Mouse (Mus musculus) left cerebral cortex, postnatal 36 days (tissue): ENCODE data around the gene Gm42688. TPM values are rescaled to one million over a fixed set of nuclear protein-coding genes. Genes with fewer than 3 reads are reported as not detected.

ENCODE experiments used
- DNase-seq, 2 experiments: peaks; one replicate each; pipeline ENCODE4 v3.0.0; 2021 to 2022; ENCODE audit warnings: low spot score in 2 of 2, mixed read lengths in 1 of 2
- intact Hi-C: fragments of 180-260 bp; cut with DNase I; formaldehyde crosslinking; loops from one replicate; pipeline ENCODE4 v1.15.1; 2025
- total RNA-seq, 2 experiments: library from RNA; stranded (reverse); gene quantifications; 2 replicates each; pipeline ENCODE4 v1.2.3; 2021

Gene Gm42688
- 1 to 10 TPM; 5.3 to 5.9 TPM for total RNA-seq

- DNase-seq, result peak; percentile 88
Measured at GRCm38 (mm10) chr6:83101316-83101687, at the start of gene Gm42688, which contains the start of gene Ccdc142. Gene Gm42688 (plus strand): TSS chr6:83101617. Gene Ccdc142 (plus strand): TSS chr6:83101601.

DNA sequence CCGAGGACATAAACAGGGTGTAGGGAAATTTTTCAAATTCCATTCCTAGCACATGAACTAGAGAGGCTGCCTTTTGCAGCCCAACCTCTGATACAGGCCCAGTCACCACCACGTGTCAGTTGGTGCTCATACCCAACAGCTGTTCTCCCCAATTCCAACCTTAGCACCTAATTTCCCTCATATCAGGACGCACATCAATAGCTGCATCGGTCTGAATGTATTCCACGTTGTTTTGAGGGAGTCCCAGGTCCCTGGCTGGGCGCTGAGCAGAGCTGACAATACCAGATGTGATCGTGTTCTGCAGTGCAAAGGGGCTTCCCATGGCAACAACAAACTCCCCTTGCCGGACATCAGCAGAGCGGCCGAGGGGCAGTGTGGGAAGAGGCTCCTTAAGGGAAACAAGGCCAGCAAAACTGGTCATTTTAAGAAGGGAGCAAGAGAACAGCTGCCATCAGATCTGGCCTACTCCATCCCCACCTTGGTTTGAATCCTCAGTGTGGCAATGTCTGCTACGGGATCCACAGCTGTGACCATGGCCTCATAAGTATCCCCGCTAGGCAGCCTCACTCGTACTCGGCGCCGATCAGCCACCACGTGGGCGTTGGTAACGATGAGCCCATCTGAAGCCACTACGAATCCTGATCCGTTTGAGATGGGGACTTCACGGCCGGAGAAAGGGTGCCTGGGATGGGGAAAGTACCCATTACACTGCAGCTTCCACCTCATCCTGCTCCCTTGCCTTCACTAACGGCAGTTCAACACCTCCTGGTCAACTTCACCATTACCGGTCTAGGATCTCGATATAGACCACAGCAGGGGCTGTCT is 48.1 kb upstream of the Gm42688 start:
- DNase-seq, result peak; percentile 22 to 37
- intact Hi-C loops, result loop anchor here (2.0 kb wide), 1 partner anchor 19 kb away; the partner anchor contains the start of gene Loxl3

More at GRCm38 (mm10) chr6:83101316-83101687, at the start of gene Gm42688, which contains the start of gene Ccdc142:
- intact Hi-C loops, result loop anchor here (1.0 to 2.0 kb wide), 3 partner anchors 23 to 105 kb away; partner anchors contain the start of genes Aup1 and Htra2

- DNase-seq, result peak; percentile 98 to 99
- intact Hi-C loops, result loop anchor here (1.0 to 2.0 kb wide), 3 partner anchors 24 to 58 kb away; partner anchors contain the start of genes Ccdc142 and Gm42688
Measured at GRCm38 (mm10) chr6:83054074-83054851, 47.2 kb upstream of the Gm42688 start, which contains the start of gene Aup1. Gene Aup1 (plus strand): TSS chr6:83054521.

- DNase-seq, result peak in 1 of 2 experiments; percentile 32
- intact Hi-C loops, result loop anchor here (1.0 to 2.0 kb wide), 3 partner anchors 23 to 59 kb away; partner anchors contain the start of genes Ccdc142 and Gm42688
Measured at GRCm38 (mm10) chr6:83054871-83055431, 46.5 kb upstream of the Gm42688 start, which contains the start of gene Htra2. Gene Htra2 (minus strand): TSS chr6:83055273.

DNA sequence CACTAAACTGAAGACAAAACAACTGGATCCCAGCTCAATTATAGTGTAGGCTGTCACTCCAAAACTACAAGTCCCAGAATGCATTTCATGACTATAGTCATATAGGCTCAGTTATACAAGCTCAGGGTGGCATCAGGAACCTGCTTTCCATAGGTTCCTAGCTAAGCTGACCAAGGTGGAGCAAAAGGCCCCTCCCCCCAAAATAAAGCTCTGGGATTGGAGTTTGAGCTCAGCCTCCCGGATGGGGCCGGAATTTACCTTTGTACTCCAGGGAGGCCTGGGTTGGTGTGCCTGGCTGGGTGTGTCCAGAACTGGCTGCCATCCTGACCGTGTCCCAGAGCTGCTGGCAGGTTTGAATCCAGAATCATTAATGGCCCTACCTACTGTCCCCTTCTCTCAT is 43.6 kb upstream of the Gm42688 start, which contains the start of gene Dqx1:
TSS of gene Dqx1 (plus strand) at position 55 of the 400 bp plus-strand sequence.
- no peak for DNase-seq
- intact Hi-C loops, result no loop called here

DNA sequence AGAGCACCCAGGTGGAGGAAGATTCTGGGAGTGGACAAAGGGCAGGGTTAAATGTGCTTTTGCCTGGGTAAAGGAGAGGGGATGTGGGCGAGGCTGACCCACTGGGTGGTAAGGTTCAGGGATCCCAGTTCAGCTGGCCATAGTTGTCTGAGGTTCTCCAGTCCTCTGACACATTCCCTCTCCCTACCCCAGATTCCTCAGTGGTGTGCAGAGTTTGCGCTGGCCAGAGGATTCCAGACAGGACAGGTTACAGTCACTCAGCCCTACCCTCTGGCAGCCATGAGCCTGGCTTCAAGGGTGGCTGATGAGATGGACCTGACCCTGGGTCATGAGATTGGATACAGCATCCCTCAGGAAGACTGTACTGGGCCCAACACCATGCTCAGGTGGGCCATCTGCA is 42.7 kb upstream of the Gm42688 start:
- intact Hi-C loops, result no loop called here

DNA sequence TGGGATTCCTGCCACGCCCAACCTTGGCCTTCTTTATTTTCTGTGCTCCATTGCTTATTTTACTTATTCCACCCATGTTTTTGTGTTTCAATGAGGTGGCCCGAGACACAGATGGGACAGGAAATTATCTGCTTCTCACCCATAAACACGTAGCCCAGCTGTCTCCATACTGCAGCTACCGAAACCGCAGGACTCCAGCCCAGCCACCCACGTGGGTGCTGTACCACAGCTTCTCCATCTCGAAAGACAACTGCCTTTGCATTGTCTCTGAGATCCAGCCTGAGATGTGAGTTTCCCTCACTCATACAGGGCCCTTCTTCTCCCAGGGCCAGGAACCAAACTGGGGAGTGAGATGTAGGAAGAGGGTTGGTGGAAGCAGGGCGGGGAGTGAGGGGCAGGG is 35.4 kb upstream of the Gm42688 start:
- intact Hi-C loops, result no loop called here
- DNase-seq, result no peak

More for the DNA sequence above, 42.7 kb upstream of the Gm42688 start:
- no peak for DNase-seq

DNA sequence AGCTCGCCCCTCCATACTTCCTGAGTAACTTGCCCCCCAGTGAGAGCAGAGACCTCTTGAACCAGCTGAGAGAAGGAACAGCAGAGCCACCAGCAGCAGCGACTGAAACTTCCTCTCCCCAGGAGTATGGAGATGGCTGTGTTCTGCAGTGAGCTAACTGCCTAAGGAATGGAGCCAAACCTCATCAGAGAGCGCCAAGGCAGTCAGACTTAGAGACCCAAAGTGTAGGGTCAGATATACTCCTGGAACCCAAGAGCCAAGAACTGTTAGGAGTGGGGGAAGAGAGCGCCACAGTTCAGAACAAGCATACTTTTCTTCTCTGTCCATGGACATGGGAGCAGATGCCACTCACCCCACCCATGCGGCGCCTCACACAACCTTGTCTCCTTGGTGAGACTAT is 35.0 kb upstream of the Gm42688 start:
- intact Hi-C loops, result no loop called here
- no peak for DNase-seq

- no peak for DNase-seq
- intact Hi-C loops, result no loop called here
Measured at GRCm38 (mm10) chr6:83068221-83068620, 33.2 kb upstream of the Gm42688 start.

DNA sequence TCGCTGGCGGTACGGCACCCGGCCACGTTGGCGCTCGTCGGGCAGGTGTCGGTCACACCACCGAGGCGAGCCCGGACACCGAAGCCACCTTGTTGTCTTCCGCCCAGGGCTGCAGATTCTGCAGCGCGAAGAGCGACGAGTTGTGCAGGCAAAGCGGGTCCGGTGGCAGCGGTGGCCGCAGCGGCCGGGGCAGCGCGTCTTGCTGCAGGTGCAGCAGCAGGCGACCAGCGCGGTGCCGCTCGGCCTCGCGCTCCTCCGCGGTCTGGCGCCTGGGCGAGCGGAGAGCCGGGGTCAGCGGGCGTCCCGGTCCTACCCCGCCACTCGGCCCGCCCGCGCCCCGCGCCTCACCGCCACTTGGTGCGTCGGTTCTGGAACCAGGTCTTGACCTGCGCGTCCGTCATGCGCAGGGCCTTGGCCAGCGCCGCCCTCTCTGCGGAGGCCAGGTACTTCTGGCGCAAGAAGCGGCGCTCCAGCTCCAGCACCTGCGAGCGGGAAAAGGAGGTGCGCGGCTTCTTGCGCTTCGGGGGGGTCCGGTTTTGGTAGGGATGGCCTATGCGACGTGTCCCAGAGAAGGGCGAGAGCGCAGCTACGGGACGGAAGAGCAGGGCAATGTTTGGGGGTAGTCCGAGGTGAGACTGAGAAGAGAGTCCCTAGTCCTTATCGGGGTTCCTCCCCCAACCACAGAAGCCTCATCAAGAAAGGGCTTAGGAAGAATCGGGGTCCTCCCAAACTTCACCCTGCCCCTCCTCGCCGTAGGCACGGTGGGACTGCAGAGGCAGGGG is 32.5 kb upstream of the Gm42688 start:
- no peak for DNase-seq
- intact Hi-C loops, result no loop called here

- no peak for DNase-seq
- intact Hi-C loops, result loop anchor here (10.0 kb wide), 1 partner anchor 645 kb away; the partner anchor contains the start of gene Vax2
Measured at GRCm38 (mm10) chr6:83069488-83070246, 31.8 kb upstream of the Gm42688 start.

- no peak for DNase-seq
- intact Hi-C loops, result loop anchor here (10.0 kb wide), 1 partner anchor 645 kb away; the partner anchor contains the start of gene Vax2
Measured at GRCm38 (mm10) chr6:83070247-83070310, 31.3 kb upstream of the Gm42688 start, which contains the start of gene Tlx2. Gene Tlx2 (minus strand): TSS chr6:83070293.

GRCm38 (mm10) chr6:83070311-83071219 is 30.9 kb upstream of the Gm42688 start:
- peak; percentile 54 to 57 for DNase-seq

GRCm38 (mm10) chr6:83071220-83071619 is 30.2 kb upstream of the Gm42688 start:
- DNase-seq, result no peak
- intact Hi-C loops, result loop anchor here (10.0 kb wide), 1 partner anchor 644 kb away; the partner anchor contains the start of gene Vax2

More at GRCm38 (mm10) chr6:83070311-83071219, 30.9 kb upstream of the Gm42688 start:
- intact Hi-C loops, result loop anchor here (10.0 kb wide), 1 partner anchor 644 kb away; the partner anchor contains the start of gene Vax2

GRCm38 (mm10) chr6:83074979-83075378 is 26.4 kb upstream of the Gm42688 start:
- DNase-seq, result no peak
- intact Hi-C loops, result loop anchor here (5.0 to 10.0 kb wide), 2 partner anchors 78 to 640 kb away; partner anchors contain the start of gene Vax2

DNA sequence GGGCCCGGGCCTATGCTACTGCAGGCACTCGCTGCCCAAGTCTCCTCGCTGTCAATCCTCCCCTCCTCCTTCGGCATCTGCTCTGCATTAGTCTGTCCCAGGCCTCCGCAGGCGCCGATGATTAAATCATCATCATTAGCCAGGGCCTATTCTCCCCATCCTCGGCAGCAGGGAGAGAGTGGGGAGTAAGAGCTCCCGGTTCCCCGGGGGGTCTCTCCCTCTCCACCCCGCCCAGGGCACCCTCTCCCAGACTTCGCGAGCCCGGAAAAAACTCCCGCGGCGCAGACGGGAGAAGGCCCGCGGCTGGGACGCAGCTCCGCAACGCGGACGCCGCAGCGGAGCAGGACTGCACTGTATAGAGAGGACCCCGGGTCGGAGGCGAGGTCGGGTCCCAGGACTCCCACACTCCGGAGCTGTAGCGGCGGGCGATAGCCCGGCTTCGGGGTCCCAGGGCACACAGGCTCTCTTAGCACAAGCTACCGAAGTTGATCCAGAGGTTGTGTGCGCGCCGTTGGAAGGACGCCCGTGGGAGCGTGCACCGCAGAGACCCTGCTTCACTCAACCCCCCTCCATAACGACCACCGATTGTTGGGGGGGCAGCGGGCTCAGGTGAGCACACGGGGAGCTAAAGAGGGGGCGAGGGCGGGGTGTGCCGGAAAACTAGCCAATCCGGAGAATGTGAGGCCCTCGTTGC is 23.6 kb upstream of the Gm42688 start, which contains the start of gene Pcgf1:
TSS of gene Pcgf1 (plus strand) at position 240 of the 694 bp plus-strand sequence.
- DNase-seq, result no peak
- intact Hi-C loops, result loop anchor here (1.0 to 10.0 kb wide), 4 partner anchors 23 to 637 kb away; partner anchors contain the start of genes Aup1, Ccdc142, Gm42688 and Vax2
